Mouse (Mus musculus) left cerebral cortex, adult 18-20 months (tissue): ENCODE data around the gene Armc7. TPM values are rescaled to one million over a fixed set of nuclear protein-coding genes. Genes with fewer than 3 reads are reported as not detected.
A peak's percentile ranks its signal among the peaks of the same experiment; 100 is the strongest.
"Not testable (repeated sequence)": the region's sequence is repeated elsewhere in the genome, so short reads cannot be mapped to it uniquely, and the experiment has no call there.

ENCODE experiments used
- DNase-seq, 2 experiments: peaks; one replicate each; pipeline ENCODE4 v3.0.0; 2021 to 2022; ENCODE audit warnings: low spot score in 2 of 2, mixed read lengths in 1 of 2
- total RNA-seq, 2 experiments: library from RNA; stranded (reverse); gene quantifications; 2 replicates each; pipeline ENCODE4 v1.2.3; 2021

Armc7 gene
- total RNA-seq, 2 experiments from 2014 or later = 15.0 to 15.4 TPM

DNA sequence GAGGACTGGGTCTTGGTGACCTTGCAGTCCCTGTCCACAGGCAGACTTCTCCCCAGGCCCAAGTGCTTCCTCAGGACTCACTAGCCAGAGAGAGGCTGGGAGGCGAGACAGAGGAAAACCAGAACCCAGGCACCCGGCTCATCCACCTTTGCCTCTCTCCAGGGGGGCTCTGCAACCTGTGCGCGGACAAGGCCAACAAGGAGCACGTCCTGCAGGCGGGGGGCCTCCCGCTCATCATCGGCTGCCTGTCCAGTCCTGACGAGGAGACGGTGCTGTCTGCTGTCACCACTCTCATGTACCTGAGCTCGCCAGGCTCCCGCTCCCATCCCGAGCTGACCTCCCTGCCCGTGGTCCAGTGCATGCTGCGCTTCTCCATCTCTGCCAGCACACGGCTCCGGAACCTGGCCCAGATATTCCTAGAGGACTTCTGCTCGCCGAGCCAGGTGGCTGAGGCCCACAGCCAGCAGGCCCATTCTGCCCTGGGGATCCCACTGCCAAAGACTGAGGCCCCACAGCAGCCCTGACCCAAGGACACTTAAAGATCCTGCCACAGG is 13.2 kb downstream of the Armc7 start:
- no peak for DNase-seq

DNA sequence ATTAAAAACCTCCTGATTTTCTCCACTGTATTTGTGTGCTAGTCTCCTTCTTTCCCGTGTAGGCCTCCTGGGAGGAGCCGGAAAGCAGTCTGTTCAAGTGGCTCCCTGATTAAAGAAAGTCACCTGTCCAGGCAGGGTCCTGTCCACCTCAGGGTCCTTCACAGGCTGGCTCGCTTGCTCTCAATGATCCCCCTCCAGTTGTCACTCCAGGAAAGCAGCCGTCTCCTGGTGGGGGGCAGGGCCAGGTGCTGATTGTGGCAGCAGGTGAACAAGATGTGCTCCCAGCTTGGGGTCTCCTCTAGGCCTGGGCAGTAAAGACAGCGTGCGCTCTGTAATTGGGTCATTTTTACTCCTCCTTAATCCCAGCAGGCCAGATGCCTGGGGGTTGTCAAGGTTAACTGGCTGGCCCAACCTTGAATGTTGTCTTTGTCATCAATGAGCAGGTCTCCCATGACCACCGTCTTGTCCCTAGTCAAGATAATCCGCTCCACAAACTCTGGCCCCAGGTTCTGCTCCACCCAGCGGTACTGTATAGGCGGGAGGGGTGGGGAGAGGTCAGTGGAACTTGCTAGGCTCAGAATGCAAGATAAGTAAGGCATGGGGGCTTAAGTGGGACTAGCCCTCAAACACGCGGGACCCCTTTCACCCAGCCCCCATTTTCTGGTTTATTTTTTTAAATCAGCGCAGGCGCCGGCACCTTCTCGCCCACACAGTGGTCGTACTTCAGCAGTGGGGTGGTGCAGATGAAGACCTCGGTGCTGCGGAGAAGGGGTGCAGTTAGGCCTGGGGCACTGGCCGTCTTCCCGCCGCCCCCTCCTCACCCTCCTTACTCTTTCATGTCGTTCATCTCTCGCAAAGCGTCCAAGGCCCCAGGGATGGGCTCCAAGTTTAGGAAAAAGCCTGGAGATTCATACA is 15.2 kb downstream of the Armc7 start:
- no peak for DNase-seq

DNA sequence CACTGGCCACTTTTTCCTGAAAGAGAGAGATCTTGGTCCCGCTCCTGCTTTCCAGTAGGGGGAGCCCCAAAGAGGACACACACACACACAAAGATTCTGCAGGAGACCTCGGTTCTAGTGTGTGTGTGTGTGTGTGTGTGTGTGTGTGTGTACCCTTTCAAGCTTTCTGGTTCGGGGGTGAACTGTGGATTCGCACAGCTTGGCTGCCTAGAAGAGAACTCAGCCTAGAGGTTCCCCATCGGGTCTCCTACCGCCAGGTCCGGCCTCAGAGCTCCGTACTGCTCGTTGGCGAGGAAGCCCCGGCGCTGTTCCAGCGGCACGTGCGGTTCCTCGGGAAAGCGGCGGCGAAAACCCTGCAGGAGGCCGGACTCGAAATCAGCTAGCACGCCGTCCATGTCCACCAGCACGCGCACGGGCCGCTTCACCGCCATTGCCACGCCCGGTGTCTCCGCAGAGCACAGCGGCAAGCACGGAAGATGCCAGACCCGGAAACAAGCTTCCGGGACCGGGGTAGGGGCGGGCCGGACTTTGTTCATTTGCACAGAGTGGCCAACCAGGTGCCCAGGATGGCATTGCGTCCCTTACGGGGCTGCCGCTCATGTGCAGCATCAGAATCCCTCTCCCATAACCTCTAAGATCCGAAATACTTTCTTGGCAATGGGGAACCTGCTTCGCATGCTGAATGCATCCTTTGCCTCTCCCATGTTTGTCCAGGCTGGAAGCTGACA is 16.1 kb downstream of the Armc7 start, which contains the start of gene Nt5c:
Gene Nt5c, minus strand, starts transcription at position 507 of the 728 bp plus-strand sequence.
- DNase-seq = peak; percentile 72 to 84

DNA sequence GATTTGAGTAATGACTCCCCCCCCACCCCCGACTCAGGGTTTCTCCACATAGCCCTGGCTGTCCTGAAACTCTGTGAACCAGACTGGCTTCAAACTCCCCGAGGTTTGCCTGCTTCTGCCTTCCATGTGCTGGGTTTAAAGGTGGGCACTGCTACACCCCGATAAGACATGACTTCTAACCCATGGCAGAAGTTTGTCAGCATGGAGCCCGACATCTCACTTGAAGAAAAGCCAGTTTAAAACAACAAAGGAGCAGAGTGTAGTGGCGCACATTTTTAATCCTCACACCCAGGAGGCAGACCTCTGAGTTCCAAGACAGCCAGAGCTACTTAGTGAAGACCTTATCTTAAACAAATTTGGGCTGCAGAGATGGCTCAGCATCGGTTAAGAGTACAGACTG is 16.9 kb downstream of the Armc7 start:
- no peak for DNase-seq

DNA sequence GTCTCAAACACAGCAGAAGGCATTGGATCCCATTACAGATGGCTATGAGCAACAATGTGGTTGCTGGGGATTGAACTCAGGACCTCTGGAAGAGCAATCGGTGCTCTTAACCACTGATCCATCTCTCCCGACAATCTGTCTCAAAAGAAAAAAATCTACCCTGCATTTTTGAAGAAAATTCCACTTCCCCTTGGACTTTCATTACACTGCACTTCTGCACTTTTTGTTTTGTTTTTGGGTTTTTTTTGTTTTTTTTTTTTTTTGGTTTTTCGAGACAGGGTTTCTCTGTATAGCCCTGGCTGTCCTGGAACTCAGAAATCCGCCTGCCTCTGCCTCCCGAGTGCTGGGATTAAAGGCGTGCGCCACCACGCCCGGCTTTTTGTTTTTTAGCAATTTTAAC is 21.1 kb downstream of the Armc7 start:
- DNase-seq = not testable (repeated sequence)

DNA sequence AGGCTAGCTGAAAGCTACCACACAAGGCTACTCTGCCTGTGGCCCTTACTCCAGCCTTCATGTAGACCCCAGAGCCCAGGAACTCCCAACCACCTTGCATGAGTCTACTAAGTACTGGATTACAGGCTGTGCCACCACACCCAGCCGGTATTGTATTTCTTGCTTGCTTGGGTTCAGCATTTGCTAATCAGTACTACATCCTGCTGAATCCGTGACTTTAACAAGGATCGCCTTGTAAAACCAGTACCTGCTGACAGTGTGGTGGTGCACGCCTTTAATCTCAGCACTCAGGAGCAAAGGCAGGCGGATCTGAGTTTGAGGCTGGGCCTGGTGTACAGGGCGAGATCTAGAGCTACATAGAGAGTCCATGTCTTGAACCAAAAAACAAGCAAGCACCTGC is 27.2 kb downstream of the Armc7 start:
- DNase-seq = no peak

DNA sequence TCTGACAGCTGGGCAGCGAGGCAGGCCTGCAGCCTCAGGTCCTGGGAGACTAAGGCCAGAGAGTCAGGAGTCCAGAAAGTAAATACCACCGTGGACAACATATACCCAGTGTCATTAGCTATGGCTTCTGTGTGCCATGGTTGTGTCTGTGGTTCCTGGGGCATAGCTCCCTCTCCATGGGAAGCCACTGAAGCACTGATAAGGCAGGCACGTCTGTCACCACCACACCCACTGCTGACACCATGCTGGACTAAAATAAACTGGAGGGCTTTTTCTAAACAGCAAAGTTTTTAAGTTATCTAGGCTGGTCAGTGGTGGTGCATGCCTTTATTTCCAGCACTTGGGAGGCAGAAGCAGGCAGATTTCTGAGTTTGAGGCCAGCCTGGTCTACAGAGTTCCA is 31.1 kb downstream of the Armc7 start:
- DNase-seq = no peak

DNA sequence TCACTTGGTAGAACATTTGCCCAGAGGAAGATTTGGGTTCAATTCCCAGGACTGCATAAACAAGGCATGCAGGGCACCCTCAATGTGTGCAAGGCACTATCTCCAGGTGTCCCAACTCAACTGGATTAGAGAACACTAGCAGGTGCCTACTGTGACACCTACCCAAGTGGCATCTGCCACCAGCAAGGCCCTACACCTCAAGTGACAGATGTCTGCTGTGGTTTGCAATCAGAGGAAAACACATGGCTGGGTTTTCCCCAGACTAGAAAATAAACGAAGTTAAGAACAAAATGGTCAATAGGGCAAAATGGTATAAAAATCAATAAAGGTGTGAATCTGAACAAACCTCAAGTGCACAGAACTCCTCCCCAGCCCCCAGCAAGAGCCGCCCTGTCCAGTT is 32.6 kb downstream of the Armc7 start:
- no peak for DNase-seq

DNA sequence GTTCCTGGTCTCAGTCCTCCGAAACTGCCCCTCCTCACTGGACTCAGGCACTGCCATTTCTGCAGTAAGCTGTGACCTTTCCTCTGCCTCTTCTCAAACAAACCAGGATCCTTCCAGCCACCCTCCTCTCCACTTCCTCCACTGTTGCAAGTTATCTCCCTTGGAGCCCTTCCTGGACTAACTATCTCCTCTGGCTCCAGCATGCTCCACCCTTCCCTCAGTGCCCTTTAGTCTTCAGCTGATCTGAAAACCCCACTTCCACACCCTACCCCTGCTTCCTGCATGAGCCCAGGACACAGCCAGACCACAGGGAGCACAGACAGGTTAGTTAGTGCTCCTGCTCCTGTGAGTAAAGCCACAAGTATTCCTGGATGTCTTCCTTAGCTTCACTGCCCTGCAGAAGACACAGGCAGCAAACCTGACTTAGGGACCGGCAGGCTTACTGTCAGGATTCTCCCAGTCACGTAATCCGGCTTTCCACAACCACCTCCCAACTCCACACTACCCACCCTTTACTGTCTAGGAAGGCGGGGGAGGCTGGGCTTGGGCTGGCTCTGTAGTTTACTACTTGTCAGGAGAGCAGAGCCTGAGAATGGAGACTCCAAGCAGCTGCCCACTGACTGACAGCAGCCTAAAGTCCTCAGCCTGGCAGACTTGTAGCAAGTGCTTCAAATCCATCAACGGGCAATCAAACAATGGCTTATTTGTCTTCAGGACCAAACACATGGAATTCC is 34.5 kb downstream of the Armc7 start:
- DNase-seq = no peak

DNA sequence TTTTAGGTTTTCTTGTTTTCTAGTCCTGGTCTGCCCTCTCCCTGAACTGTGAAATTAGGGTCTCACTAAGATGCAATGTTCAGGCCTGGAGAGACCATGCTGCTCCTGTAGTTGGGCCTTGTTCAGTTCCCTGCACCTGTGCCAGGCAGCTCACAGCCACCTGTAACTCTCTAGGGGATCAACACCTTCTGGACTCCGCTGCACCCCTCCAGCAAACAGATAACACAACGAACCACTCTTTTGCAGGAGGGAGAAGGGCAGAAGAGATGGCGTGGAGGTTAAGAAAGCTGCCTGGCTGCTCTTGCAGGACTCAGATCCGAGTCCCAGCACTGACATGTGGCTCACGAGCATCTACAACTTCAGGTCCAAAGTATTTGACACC is 35.0 kb downstream of the Armc7 start:
- no peak for DNase-seq

DNA sequence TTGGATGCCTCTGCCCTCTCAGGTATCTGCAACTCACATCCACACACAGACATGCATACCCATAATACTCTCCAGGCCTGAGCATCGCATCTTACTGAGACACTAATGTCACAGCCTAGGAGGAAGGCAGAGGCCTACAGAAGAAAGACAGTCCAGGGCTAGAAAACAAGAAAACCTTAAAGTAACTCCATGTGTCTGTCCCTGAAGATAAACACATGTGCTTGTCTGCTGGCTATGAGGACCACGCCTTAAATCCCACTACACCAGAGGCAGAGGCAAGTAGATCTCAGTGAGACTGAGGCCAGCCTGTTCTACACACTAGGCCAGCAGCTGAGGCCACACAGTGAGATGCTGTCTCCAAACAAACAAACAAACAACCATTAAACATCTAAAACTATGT is 35.7 kb downstream of the Armc7 start:
- no peak for DNase-seq

DNA sequence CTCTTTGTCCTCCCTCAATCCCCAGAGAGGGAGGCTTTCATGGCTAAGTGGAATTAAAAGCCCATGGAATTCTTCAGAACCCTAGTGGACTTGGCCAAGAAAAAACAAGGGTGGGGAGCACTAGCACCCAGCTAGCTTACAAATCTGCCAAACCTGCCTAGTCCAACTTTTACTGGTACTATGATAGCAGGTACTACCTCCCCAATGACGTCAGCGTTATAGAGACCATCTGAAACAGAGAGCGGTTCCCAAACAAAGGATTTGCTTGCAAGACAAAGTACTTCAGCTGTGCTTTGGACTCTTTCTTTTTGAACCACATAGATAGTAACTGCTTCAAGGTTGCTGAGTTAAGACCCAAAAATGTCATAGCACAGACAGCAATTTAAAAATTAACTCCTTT is 36.5 kb downstream of the Armc7 start:
- DNase-seq = no peak

DNA sequence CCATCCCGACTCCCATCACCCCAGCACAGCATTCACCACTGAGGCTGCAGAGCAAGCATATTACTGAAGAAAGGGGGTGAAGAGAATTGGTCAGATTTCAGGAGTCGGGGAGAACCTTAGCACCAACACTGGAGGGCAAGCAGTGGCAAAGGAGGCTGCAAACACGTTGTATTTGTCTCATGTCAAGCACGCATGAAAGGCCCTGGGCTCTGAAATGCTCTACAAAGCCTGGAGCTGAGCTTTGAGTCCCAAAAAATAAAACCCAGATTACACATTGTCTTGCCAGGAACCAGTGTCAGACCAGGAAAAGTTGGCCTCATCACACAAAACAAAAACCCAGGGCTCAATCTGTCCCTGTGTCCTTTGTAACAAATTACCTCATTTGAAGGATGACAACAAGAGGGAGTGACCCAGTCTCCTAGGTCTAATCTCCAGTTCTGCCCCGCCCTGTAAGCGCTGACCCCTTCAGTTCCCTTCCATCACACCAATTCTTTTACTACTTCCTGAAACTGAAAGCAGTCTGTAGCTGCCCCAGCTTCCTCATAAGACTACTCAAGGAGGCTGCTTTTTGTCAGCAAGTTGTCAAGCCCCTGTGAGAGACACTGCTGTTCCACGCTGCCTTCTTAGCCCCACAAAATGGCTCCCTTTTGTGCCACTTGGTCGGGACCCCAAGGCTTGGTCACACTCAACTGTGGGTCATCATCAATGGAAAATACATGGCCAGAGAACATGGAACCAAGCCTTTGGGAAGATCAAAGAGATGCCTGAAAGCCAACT is 37.1 kb downstream of the Armc7 start:
- DNase-seq = no peak

DNA sequence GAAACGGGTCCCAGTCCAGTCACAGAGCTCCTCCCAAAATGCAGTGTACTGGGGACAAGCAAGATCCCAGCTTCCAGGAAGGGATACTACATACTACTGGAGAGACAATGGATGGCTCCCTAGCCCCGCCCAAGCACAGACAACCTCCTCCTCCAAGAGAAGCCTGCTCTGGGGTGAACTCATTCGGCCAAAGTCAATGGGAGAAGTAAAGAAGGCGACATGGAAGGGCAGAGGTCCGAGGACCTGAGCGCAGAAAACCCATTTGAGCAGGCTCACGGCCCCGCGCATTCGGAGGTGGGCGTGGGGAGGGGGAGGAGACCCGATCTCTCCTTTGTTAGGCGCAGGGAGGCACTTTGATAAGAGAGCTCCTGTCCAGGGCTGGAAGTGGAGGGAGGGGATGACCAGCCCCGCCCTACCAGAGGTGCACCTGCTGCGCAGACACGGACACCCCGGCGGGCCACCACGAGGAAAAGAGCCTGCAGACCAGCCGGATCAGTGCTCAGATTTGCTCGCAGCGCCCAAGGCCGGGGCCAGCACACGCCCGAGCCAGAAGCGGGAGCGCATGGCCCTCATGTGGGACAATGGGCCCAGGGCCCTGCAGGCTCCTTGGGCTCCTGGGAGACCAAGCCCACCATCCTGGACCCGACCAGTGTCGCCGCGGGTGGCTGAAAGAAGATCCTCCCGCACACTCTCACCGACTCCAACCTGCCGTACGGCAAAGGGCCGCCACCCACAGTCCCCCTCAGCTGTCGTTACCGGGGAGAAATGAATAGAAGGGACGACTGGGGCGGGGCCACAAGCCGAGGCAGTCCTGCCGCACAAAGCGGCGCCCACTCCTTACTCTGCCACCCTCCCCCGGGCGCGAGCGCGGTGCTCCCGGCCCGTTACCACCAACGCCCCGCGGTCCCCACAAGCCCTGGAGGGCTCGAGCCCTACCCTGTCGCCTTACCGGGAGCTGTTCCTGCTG is 38.1 kb downstream of the Armc7 start:
- DNase-seq = peak; percentile 25 to 68

DNA sequence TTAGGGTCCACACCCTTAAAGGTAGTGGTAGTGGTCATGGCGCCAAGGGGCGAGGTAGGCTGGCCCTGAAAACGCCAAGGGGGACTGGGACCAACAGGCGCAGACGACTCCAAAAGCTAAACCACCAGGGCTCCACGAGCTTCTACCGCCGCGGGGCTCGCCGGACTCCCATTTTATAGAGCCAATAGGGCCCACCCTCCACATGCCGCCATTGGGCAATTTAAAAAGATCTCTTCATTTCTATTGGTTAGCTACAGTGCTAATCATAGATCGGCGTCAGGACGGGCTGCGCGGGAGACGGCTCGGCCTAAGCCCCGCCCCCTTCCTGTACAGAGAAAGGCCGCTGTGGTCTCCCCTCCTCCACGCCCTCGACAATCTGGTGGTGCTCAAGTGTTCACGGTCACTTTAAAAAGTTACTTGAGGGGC is 38.8 kb downstream of the Armc7 start, which contains the start of gene Jpt1:
Gene Jpt1, minus strand, starts transcription at position 150 of the 426 bp plus-strand sequence.
- DNase-seq = peak; percentile 92 to 94

DNA sequence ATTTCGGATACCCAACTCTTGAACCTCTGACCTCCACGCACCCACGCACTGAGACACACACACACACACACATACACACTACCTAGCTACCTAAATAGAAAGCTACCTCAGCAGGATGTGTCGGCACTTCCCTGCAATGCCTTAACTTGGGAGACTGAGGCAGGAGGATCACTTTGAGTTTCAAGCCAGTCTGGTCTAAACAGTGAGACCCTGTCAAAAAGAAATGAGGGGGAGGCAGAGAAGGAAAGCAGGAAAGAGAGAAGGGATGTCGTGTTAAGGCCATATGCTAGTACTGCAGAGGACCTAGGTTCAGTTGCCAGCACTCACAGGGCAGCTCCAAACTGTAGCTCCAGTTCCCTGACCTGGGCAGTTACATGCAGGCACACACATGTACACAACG is 39.6 kb downstream of the Armc7 start:
- no peak for DNase-seq

DNA sequence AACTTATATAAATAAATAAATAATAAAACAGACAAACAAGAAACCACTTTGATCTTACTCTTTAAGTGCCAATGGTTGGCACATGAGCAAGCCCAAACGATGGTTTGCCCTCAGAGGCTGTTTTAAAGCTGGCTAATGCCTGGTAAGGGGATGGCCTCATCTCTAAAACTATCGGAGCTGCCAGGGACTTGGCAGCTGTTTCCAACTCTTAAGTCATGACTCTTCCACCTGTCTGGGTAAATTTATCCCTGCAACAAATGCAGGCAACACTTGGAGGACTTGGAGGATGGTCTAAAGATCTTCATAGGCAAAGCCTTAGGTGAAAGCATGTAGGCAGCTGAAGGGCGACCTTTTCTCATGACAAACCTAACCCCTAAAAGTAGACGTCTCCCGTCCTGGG is 41.5 kb downstream of the Armc7 start:
- DNase-seq = no peak

DNA sequence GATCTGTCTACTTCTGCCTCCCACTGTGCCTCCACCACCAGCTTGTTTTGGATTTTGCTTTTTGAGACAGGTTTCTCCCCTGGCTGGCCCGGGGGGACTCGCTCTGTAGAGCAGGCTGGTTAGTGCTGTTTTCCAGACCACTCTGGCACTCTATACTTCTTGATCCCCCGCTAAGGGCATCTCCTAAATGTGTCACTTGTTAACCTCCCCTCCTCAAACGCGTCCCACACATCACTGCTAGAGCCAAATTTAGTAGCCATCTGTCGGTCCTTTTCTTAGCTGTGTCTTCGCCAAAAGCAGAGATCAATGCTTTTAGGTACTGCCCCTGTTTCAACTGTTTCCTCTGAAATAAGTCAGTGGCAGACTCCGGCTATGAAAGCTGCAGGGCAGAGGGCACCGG is 43.2 kb downstream of the Armc7 start:
- DNase-seq = peak; percentile 21 to 45

DNA sequence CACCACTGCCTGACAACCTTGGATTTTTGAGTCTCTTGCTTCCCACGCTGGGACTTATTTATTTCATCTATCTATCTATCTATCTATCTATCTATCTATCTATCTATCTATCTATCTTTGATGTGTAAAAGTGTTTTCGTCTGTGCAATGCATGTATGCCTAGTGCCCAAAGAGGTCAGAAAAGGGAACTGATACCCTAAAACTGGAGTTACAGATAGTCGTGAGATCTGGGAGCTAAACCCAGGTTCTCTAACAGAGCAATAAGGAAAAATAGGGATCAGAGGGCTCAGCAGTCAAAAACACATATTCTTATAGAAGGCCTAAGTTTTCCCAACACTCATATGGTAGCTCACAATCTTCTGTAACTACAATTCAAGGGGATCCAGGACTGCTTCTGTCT is 44.1 kb downstream of the Armc7 start:
- no peak for DNase-seq
